Mouse (Mus musculus) layer of hippocampus, postnatal 10 days (tissue): ENCODE measurements around the gene Ppp1r1c. TPM values are rescaled to one million over a fixed set of nuclear protein-coding genes. Genes with fewer than 3 reads are reported as not detected.

ENCODE experiments used
- DNase-seq, 2 experiments: peaks; one replicate each; pipeline ENCODE4 v3.0.0; 2021; ENCODE audit warnings: low spot score in 2 of 2
- long read RNA-seq: library from polyadenylated mRNA; stranded (forward); transcript quantifications from one replicate; pipeline ENCODE4 v2.0.0, GENCODE M21; 2023
- total RNA-seq, 2 experiments: library from RNA; stranded (reverse); gene quantifications; 2 replicates each; pipeline ENCODE4 v1.2.3; 2021

Gene Ppp1r1c
- under 1 TPM in 1 of 2 experiments, not detected in 1; 0.23 TPM for total RNA-seq
- long read RNA-seq, result 0 reads

GRCm38 (mm10) chr2:79707575-79707974 lies at the start of gene Ppp1r1c:
Ppp1r1c (plus strand) TSS chr2:79707780.
- no peak for DNase-seq

GRCm38 (mm10) chr2:79660417-79661185 lies 47.0 kb upstream of the Ppp1r1c start:
- no peak for DNase-seq

- DNase-seq, result no peak
These were observed 46.0 kb upstream of the Ppp1r1c start for GRCm38 (mm10) chr2:79661486-79662104.

GRCm38 (mm10) chr2:79664532-79665286 lies 42.9 kb upstream of the Ppp1r1c start:
- no peak for DNase-seq

- no peak for DNase-seq
These were observed 42.1 kb upstream of the Ppp1r1c start for GRCm38 (mm10) chr2:79665492-79665891.

- no peak for DNase-seq
These were observed 32.3 kb upstream of the Ppp1r1c start for GRCm38 (mm10) chr2:79675266-79675665.

- no peak for DNase-seq
These were observed 29.8 kb upstream of the Ppp1r1c start for GRCm38 (mm10) chr2:79677663-79678257.

GRCm38 (mm10) chr2:79681672-79682071 lies 25.9 kb upstream of the Ppp1r1c start:
- DNase-seq, result no peak

GRCm38 (mm10) chr2:79683258-79683657 lies 24.3 kb upstream of the Ppp1r1c start:
- no peak for DNase-seq

GRCm38 (mm10) chr2:79690838-79691237 lies 16.7 kb upstream of the Ppp1r1c start:
- DNase-seq, result no peak

GRCm38 (mm10) chr2:79695190-79695589 lies 12.4 kb upstream of the Ppp1r1c start:
- no peak for DNase-seq

GRCm38 (mm10) chr2:79695939-79696338 lies 11.6 kb upstream of the Ppp1r1c start:
- DNase-seq, result no peak

GRCm38 (mm10) chr2:79696478-79697230 lies 10.9 kb upstream of the Ppp1r1c start:
- DNase-seq, result no peak

- no peak for DNase-seq
These were observed 9.4 kb upstream of the Ppp1r1c start for GRCm38 (mm10) chr2:79698166-79698565.

- DNase-seq, result no peak
These were observed 2.8 kb upstream of the Ppp1r1c start for GRCm38 (mm10) chr2:79704773-79705172.

- no peak for DNase-seq
These were observed 6.1 kb downstream of the Ppp1r1c start for GRCm38 (mm10) chr2:79713662-79714091.

- DNase-seq, result no peak
These were observed 7.2 kb downstream of the Ppp1r1c start for GRCm38 (mm10) chr2:79714745-79715144.

GRCm38 (mm10) chr2:79715925-79716324 lies 8.3 kb downstream of the Ppp1r1c start:
- DNase-seq, result no peak

GRCm38 (mm10) chr2:79717846-79718245 lies 10.3 kb downstream of the Ppp1r1c start:
- DNase-seq, result no peak

GRCm38 (mm10) chr2:79722415-79722814 lies 14.8 kb downstream of the Ppp1r1c start:
- DNase-seq, result no peak

GRCm38 (mm10) chr2:79738958-79739357 lies 31.4 kb downstream of the Ppp1r1c start:
- no peak for DNase-seq
